Mouse (Mus musculus) frontal cortex, postnatal 36 days (tissue): ENCODE measurements around the gene Rnf149.

Source experiments
- DNase-seq, 2 experiments: peaks; one replicate each; pipeline ENCODE4 v3.0.0; 2022; ENCODE audit warnings: low spot score in 2 of 2

The Rnf149 gene

DNA sequence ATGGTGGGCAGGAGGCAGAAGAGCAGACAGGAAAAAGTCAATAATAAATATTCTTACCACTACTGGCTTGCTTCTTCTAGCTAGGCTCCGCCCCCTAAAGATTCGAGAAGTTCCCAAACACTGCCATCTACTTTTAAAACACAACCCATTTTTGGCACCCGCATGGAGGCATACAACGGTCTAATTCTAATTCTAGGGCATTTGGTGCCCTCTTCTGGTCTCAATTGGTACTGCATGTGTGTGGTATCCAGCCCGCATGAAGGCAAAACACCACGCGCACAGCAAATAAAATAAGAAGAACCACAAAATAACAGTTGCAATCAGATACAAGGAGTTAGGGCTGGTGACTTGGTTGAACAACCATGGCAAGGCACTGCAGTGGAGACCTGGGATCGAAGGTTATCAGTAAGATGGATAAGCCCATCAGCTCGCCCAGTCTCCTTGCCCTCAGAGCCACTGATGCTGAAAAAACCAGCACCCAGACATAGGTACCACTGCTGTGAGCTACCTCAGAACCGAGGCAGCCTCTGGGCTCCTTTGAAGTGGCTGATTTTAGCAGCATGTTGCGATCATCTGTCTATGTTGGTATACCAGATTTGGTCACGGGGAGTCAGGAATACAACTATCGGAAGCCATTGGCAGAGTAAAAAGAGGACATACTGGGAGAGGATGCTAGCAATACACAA, 46.8 kb downstream of the Rnf149 start:
- peak; percentile 83 to 87 for DNase-seq

GRCm38 (mm10) chr1:39528319-39528718, 48.9 kb downstream of the Rnf149 start:
- DNase-seq = no peak

- DNase-seq = peak; percentile 62 to 65
Observed at GRCm38 (mm10) chr1:39527432-39527831, 49.8 kb downstream of the Rnf149 start.

GRCm38 (mm10) chr1:39526371-39527167, 50.6 kb downstream of the Rnf149 start:
- no peak for DNase-seq

DNA sequence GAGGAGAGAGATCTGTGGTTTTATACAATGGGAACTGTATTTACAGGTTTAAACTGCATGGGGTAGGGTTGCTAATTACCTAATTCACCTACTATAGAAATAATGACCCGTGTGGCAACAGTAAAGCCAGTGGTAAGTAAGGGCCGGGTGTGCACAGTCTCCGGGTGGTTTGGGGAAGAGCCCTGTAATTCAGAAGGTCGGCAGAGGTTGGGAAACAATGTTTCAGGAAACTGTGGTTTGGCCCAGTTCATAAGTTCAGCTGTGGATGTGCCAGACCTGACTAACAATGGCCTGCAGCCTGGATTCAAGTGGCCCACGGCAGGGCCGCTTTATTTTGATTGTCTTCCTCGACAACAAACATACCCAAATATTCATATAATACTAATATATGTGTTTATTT, 51.4 kb downstream of the Rnf149 start:
- DNase-seq = no peak

- peak; percentile 43 to 50 for DNase-seq
Observed at GRCm38 (mm10) chr1:39522519-39522918, 54.7 kb downstream of the Rnf149 start.

DNA sequence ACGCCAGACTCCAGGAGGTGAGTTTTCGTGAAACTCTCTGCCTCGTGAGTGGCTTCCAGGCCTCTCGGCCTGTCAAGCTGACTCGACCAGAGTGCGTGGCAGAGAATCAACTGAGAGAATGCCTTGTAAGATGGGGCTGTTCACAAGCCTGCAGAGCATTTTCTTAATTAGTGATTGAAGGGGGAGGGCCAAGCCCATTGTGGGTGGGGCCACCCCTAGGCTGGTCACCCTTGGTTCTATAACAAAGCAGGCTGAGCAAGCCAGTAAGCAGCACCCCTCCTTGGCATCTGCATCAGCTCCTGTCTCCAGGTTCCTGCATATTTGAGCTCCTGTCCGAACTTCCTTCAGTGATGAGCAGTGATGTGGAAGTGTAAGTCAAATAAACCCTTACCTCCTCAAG, 55.9 kb downstream of the Rnf149 start:
- no peak for DNase-seq

GRCm38 (mm10) chr1:39515303-39515991, 61.8 kb downstream of the Rnf149 start:
- DNase-seq = no peak

DNA sequence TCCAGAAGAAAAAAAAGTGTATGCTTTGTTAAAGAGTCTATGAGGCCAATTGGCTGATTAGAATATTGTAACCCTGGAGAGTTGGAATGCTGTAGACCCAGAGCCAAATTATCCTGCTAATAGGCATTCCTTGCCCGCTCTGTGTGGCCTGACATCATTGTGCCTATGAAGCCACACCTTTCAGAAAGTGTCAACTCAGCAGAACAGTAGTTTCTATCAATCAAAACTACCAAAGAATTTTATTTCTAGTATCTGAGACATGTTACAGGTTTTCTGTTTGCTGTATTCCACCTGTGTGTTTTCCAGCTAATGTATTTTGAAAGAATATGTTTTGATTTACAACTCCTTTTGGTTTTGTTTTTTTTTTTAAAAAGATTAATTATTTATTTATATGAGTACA, 65.0 kb downstream of the Rnf149 start:
- DNase-seq = no peak

GRCm38 (mm10) chr1:39511775-39512174, 65.4 kb downstream of the Rnf149 start:
- no peak for DNase-seq

- no peak for DNase-seq
Observed at GRCm38 (mm10) chr1:39505600-39505999, 71.6 kb downstream of the Rnf149 start.

DNA sequence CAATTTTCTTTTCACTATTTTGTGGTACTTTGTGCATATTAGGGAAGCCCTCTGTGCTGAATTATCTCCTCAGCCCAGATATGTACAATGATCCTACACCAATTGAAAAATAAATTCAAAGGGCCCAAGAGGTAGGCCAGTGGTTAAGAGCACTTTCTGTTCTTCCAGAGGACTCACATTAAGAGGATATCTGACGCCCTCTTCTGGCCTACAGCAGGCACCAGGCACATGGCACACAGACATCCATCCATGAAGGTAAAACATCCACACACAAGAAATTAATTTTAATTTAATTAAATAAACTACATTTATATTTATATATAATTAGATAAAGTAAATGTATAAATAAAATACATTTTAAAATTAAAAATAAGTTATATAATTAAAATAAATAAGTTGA, 72.9 kb downstream of the Rnf149 start:
- peak in 1 of 2 experiments; percentile 49 for DNase-seq

DNA sequence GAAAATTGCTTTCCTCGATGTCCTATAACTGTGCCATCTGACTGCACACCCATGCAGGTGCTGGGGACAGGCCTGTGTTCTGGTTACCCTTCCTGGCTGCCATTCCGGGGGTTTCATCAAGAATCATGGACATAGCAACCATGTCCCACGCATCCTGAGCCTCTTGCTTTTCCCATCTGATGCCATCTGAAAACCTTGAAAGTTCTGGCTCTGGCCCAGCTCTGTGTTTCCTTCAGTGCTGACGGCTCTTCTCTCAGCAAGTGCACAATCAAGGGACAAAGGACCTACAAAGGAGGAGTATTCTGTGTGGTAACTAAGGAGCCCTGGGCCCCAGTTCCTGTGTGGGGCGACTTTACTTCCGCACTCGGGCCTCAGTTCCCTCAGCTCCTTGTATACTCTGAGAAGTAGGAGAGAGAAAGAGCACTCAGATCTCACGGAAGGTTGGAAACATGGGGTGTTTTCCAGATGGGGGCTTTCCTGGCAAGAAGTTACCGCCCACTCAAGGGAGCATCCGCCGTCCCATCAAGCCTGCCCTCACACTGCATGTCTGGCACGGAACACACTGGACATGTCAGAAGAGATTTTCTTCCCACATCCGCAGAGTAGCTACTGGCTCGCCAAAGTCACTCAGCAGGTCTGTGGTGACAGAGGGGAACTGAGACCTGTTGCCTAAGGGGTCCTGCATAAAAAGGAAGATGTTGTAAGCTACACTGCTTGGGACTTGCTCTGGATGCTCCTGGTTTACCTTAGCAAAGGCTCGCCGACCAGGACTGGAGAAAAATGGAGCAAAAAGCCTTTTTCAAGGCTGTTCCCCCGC, 74.2 kb downstream of the Rnf149 start:
- peak; percentile 12 to 34 for DNase-seq
